Mouse (Mus musculus) hindbrain, embryonic 11.5 days (tissue): ENCODE measurements around the gene Gm49405. TPM values are rescaled to one million over a fixed set of nuclear protein-coding genes. Genes with fewer than 3 reads are reported as not detected.
"Not testable (repeated sequence)": the region's sequence is repeated elsewhere in the genome, so short reads cannot be mapped to it uniquely, and the experiment has no call there.

Experiments
- ATAC-seq: fragments of 200-750 bp; cut with Nextera tagmentation; 2 replicates; pipeline ENCODE4 v1.8.0; 2017; ENCODE audit warnings: mild to moderate bottlenecking, moderate TSS enrichment, moderate library complexity; ENCODE audit not compliant: low FRiP score
- DNase-seq: peaks from one replicate; pipeline ENCODE4 v3.0.0-alpha.2; 2015; ENCODE audit warnings: low spot score
- H3K27ac ChIP-seq: fragments of 300-500 bp; sonication (generic); 2 replicates; pipeline ENCODE4 v1.5.1; 2014; ENCODE audit warnings: mild to moderate bottlenecking, low read depth, low read length
- H3K27me3 ChIP-seq: fragments of 300-500 bp; sonication (generic); 2 replicates; pipeline ENCODE4 v1.6.1; 2014; ENCODE audit warnings: mild to moderate bottlenecking, low read length, moderate library complexity, mixed read lengths; ENCODE audit not compliant: control insufficient read depth, insufficient read depth
- H3K36me3 ChIP-seq: fragments of 300-500 bp; sonication (generic); 2 replicates; pipeline ENCODE4 v1.6.1; 2014; ENCODE audit warnings: mild to moderate bottlenecking, low read length, moderate library complexity, mixed read lengths; ENCODE audit not compliant: control insufficient read depth, insufficient read depth
- H3K4me1 ChIP-seq: fragments of 300-500 bp; sonication (generic); replicated peaks from 2 replicates; pipeline ENCODE4 v1.6.1; 2014; ENCODE audit warnings: low read length, mixed read lengths; ENCODE audit not compliant: control insufficient read depth, insufficient read depth
- H3K4me2 ChIP-seq: fragments of 300-500 bp; sonication (generic); replicated peaks from 2 replicates; pipeline ENCODE4 v1.6.1; 2014; ENCODE audit warnings: mild to moderate bottlenecking, low read depth, low read length
- H3K4me3 ChIP-seq: fragments of 300-500 bp; sonication (generic); 2 replicates; pipeline ENCODE4 v1.5.1; 2014; ENCODE audit warnings: low read depth, low read length
- H3K9ac ChIP-seq: fragments of 300-500 bp; sonication (generic); 2 replicates; pipeline ENCODE4 v1.6.1; 2014; ENCODE audit warnings: low read depth, low read length
- H3K9me3 ChIP-seq: fragments of 300-500 bp; sonication (generic); 2 replicates; pipeline ENCODE4 v1.6.1; 2016; ENCODE audit warnings: low read length; ENCODE audit not compliant: control insufficient read depth
- WGBS: fragments of 180-500 bp; shearing (Covaris S2); extraction: QIAGEN DNeasy Blood & Tissue Kit; methylation state at CpG from one replicate; pipeline ENCODE4 v1.1.7; 2014; 5-methylcytosine and 5-hydroxymethylcytosine counted together
- polyA plus RNA-seq: library from polyadenylated mRNA; unstranded; fragments of >200 nt; fragmentation: Nextera tagmentation; extraction: Ambion mirVana; gene quantifications from 2 replicates; pipeline ENCODE4 v1.2.1, GENCODE M21; 2014

The Gm49405 gene
- polyA plus RNA-seq, 1 experiment from 2014 or later = 1.6 TPM

DNA sequence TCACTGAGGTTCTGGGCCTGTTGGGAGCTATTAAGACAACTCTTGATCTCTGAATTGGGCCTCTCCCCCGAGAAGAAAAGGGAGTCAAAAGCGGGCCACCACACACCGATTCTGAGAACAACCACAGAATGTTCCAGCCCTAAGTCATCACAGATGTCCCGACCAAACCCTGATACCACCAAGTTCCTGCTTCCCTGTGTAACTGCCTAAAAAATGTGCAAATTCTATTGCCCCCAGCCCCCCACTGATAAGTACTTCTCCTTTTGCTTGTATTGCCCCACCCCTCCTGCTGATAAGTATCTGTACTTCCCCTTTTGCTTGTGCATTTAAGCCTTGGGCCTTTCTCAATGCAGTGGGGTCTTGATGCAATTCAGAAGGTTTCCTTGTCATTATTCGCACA is 43.7 kb downstream of the Gm49405 start:
- H3K4me1 ChIP-seq, H3K9me3 ChIP-seq, DNase-seq, H3K4me2 ChIP-seq, H3K27ac ChIP-seq, H3K36me3 ChIP-seq, H3K4me3 ChIP-seq, H3K27me3 ChIP-seq, H3K9ac ChIP-seq, ATAC-seq: not testable (repeated sequence)
- 91% methylated on average over 5 of the region's 5 CpGs for WGBS

GRCm38 (mm10) chr19:4045966-4046865 is 45.8 kb downstream of the Gm49405 start, which contains the start of gene Gstp2:
Gene Gstp2, minus strand, starts transcription at chr19:4046023.
- Histone ChIP-seq H3K4me1 (no peaks in the 10 kb centered on the region), H3K36me3 (no peaks in the 10 kb centered on the region), H3K27ac (no peak within 1 kb of the TSS), H3K4me3 (no peak within 1 kb of the TSS), H3K4me2 (no peak within 1 kb of the TSS), H3K9ac (no peak within 1 kb of the TSS), H3K27me3 (no peaks in the 10 kb centered on the region), H3K9me3 (no peaks in the 10 kb centered on the region)
- DNase-seq = peak; percentile 51
- WGBS = 60% methylated on average over 16 of the region's 16 CpGs
- no peak for ATAC-seq

DNA sequence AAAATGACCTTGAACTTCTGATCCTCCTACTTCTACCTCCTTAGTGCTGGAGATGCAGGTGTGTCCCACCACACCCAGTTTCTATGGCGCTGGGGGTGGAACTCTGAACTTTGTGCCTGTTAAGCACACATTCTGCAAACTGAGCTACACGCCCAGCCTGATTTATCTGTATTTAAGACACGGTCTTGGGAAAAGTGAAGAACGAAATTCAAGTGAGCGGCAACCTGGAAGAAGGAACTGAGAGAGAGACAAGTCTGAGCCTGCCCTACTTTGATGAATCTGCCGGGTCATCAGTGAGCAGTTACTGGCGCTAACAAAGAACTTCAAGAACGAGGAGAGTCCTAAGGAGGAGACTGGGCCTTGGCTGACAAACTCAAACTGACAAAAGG is 46.4 kb downstream of the Gm49405 start:
- Histone ChIP-seq H3K4me2 (no peak overlapping the region), H3K4me1 (no peaks in the 10 kb centered on the region), H3K4me3 (no peak overlapping the region), H3K27me3 (no peaks in the 10 kb centered on the region), H3K36me3 (no peaks in the 10 kb centered on the region), H3K9me3 (no peaks in the 10 kb centered on the region), H3K27ac (no peak overlapping the region), H3K9ac (no peak overlapping the region)
- DNase-seq = no peak
- WGBS = 82% methylated on average over 8 of the region's 8 CpGs
- ATAC-seq = no peak

- Histone ChIP-seq H3K36me3 (no peaks in the 10 kb centered on the region), H3K27me3 (no peaks in the 10 kb centered on the region), H3K4me2 (no peak overlapping the region), H3K4me3 (no peak overlapping the region), H3K9me3 (no peaks in the 10 kb centered on the region), H3K9ac (no peak overlapping the region), H3K27ac (no peak overlapping the region), H3K4me1 (no peaks in the 10 kb centered on the region)
- DNase-seq (peak; percentile 90), ATAC-seq (no peak)
- 20% methylated on average over 4 of the region's 4 CpGs for WGBS
Observed at GRCm38 (mm10) chr19:4047859-4048258, 47.4 kb downstream of the Gm49405 start.

DNA sequence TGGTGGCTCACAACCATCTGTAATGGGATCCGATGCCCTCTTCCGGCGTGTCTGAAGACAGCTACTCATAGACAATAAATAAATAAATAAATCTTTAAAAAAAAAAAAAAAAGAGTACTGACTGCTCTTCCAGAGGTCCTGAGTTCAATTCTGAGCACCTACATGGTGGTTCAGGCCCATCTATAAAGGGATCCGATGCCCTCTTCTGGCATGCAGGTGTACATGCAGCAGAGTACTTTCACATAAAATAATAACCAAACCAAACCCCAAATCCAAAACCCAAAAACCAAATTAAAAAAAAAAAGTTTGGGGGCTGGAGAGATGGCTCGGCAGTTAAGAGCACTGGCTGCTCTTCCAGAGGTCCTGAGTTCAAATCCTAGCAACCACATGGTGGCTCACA is 48.6 kb downstream of the Gm49405 start:
- DNase-seq, H3K4me1 ChIP-seq, H3K9ac ChIP-seq, ATAC-seq, H3K27ac ChIP-seq, H3K36me3 ChIP-seq, H3K4me2 ChIP-seq, H3K4me3 ChIP-seq, H3K9me3 ChIP-seq, H3K27me3 ChIP-seq: not testable (repeated sequence)
- WGBS = 81% methylated on average over 5 of the region's 5 CpGs

GRCm38 (mm10) chr19:4051016-4051415 is 50.6 kb downstream of the Gm49405 start:
- H3K4me1 ChIP-seq = no peaks in the 10 kb centered on the region
- H3K4me2 ChIP-seq = no peak overlapping the region
- DNase-seq (no peak), ATAC-seq (no peak)
- no peak overlapping the region for H3K27ac ChIP-seq
- H3K4me3 ChIP-seq = no peak overlapping the region
- 95% methylated on average over 5 of the region's 5 CpGs for WGBS
- no peak overlapping the region for H3K9ac ChIP-seq
- H3K9me3 ChIP-seq = no peaks in the 10 kb centered on the region
- H3K27me3 ChIP-seq = no peaks in the 10 kb centered on the region
- no peaks in the 10 kb centered on the region for H3K36me3 ChIP-seq

DNA sequence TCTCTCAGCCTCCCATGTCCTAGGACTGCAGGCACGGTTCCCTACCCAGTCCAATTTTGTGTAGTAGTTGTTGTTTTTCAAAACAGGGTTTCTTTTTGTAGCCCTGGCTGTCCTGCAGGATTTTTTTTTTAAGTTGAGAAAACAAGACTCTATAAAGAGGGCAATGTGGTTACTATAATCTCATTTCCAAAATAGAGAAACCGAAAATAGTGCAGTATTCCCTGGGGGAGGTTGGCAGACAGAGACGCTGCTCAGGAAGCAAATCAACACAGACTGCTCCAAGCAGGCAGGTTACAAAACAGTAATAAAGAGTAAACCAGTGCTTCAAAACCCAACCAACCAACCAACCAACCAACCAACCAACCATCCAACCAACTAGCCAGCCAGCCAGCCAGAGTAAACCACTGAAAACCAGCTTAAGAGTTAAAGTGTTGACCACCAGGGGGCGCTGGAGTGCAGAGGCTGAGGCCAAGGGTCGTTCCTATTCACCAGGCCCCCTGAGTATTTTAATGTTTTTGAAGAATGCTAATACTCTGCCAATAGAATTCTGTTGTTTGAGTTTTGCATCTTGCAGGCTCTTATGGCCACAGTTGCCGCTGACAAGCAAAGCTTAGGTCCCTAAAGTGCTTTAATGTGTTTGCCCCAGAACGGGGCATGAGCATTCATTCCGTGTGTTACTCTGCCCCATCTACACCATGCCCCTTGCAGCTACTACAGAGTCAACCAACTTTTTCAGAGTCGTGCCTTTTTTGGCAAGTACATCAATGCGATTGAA is 51.5 kb downstream of the Gm49405 start:
- no peak overlapping the region for H3K9ac ChIP-seq
- no peaks in the 10 kb centered on the region for H3K9me3 ChIP-seq
- 54% methylated on average over 10 of the region's 10 CpGs for WGBS
- no peak for ATAC-seq
- H3K36me3 ChIP-seq = no peaks in the 10 kb centered on the region
- no peak overlapping the region for H3K27ac ChIP-seq
- peak; percentile 81 for DNase-seq
- no peak overlapping the region for H3K4me2 ChIP-seq
- H3K27me3 ChIP-seq = no peaks in the 10 kb centered on the region
- no peak overlapping the region for H3K4me3 ChIP-seq
- no peaks in the 10 kb centered on the region for H3K4me1 ChIP-seq

GRCm38 (mm10) chr19:4052516-4053030 is 52.1 kb downstream of the Gm49405 start:
- no peak for ATAC-seq
- no peak overlapping the region for H3K9ac ChIP-seq
- H3K4me2 ChIP-seq = no peak overlapping the region
- no peaks in the 10 kb centered on the region for H3K27me3 ChIP-seq
- no peaks in the 10 kb centered on the region for H3K4me1 ChIP-seq
- no peaks in the 10 kb centered on the region for H3K9me3 ChIP-seq
- no peaks in the 10 kb centered on the region for H3K36me3 ChIP-seq
- H3K27ac ChIP-seq = no peak overlapping the region
- no peak overlapping the region for H3K4me3 ChIP-seq
- DNase-seq = no peak
- WGBS = 75% methylated on average over 5 of the region's 5 CpGs
